Mouse (Mus musculus) left cerebral cortex, postnatal 4 days (tissue): ENCODE measurements around the gene 1700024P04Rik. TPM values are rescaled to one million over a fixed set of nuclear protein-coding genes. Genes with fewer than 3 reads are reported as not detected.

Experiments used
- DNase-seq: peaks from one replicate; pipeline ENCODE4 v3.0.0-alpha.2; 2022
- intact Hi-C: fragments of 180-260 bp; cut with DNase I; formaldehyde crosslinking; loops from one replicate; pipeline ENCODE4 v1.15.1; 2025
- total RNA-seq, 2 experiments: library from RNA; stranded (reverse); gene quantifications; 2 replicates each; pipeline ENCODE4 v1.2.3; 2021

The 1700024P04Rik gene
- total RNA-seq, 2 experiments from 2014 or later = not detected

- DNase-seq = no peak
- intact Hi-C loops = no loop called here
Measured at GRCm38 (mm10) chr13:98967942-98968341, 16.4 kb downstream of the 1700024P04Rik start.

- peak; percentile 13 for DNase-seq
Measured at GRCm38 (mm10) chr13:98966583-98966982, 17.8 kb downstream of the 1700024P04Rik start.

GRCm38 (mm10) chr13:98963612-98964011 is 20.8 kb downstream of the 1700024P04Rik start:
- intact Hi-C loops = no loop called here
- DNase-seq = no peak

More at GRCm38 (mm10) chr13:98966583-98966982, 17.8 kb downstream of the 1700024P04Rik start:
- intact Hi-C loops = no loop called here

GRCm38 (mm10) chr13:98958177-98958576 is 26.2 kb downstream of the 1700024P04Rik start:
- intact Hi-C loops = no loop called here
- DNase-seq = no peak

GRCm38 (mm10) chr13:98956209-98956608 is 28.2 kb downstream of the 1700024P04Rik start:
- no peak for DNase-seq
- intact Hi-C loops = no loop called here

- no peak for DNase-seq
- intact Hi-C loops = no loop called here
Measured at GRCm38 (mm10) chr13:98955676-98956075, 28.7 kb downstream of the 1700024P04Rik start.

- intact Hi-C loops = no loop called here
Measured at GRCm38 (mm10) chr13:98955226-98955625, 29.1 kb downstream of the 1700024P04Rik start.

GRCm38 (mm10) chr13:98953830-98954229 is 30.5 kb downstream of the 1700024P04Rik start:
- intact Hi-C loops = no loop called here
- DNase-seq = peak; percentile 78

More at GRCm38 (mm10) chr13:98955226-98955625, 29.1 kb downstream of the 1700024P04Rik start:
- DNase-seq = no peak

- DNase-seq = no peak
- intact Hi-C loops = no loop called here
Measured at GRCm38 (mm10) chr13:98951951-98952350, 32.4 kb downstream of the 1700024P04Rik start.

- no peak for DNase-seq
- intact Hi-C loops = no loop called here
Measured at GRCm38 (mm10) chr13:98948146-98948545, 36.2 kb downstream of the 1700024P04Rik start.

- intact Hi-C loops = no loop called here
Measured at GRCm38 (mm10) chr13:98946434-98946833, 37.9 kb downstream of the 1700024P04Rik start.

GRCm38 (mm10) chr13:98945908-98946307 is 38.5 kb downstream of the 1700024P04Rik start:
- DNase-seq = no peak
- intact Hi-C loops = no loop called here

More at GRCm38 (mm10) chr13:98946434-98946833, 37.9 kb downstream of the 1700024P04Rik start:
- DNase-seq = no peak

GRCm38 (mm10) chr13:98945381-98945780 is 39.0 kb downstream of the 1700024P04Rik start:
- intact Hi-C loops = no loop called here
- DNase-seq = no peak

GRCm38 (mm10) chr13:98944620-98945081 is 39.7 kb downstream of the 1700024P04Rik start:
- DNase-seq = no peak
- intact Hi-C loops = no loop called here

GRCm38 (mm10) chr13:98942360-98942759 is 42.0 kb downstream of the 1700024P04Rik start:
- no peak for DNase-seq

GRCm38 (mm10) chr13:98941829-98942343 is 42.5 kb downstream of the 1700024P04Rik start:
- intact Hi-C loops = no loop called here
- DNase-seq = no peak

More at GRCm38 (mm10) chr13:98942360-98942759, 42.0 kb downstream of the 1700024P04Rik start:
- intact Hi-C loops = no loop called here

- DNase-seq = no peak
- intact Hi-C loops = no loop called here
Measured at GRCm38 (mm10) chr13:98937108-98937507, 47.3 kb downstream of the 1700024P04Rik start.

Other genes starting within 250 kb of the 1700024P04Rik start
- 10 to 100 TPM; 43.2 to 47.7 TPM for gene Fcho2, start 169.1 kb downstream of the 1700024P04Rik start, total RNA-seq
- 100 to 1,000 TPM in 1 of 2 experiments, 10 to 100 TPM in 1; 98.9 to 122 TPM for gene Tnpo1, start 58.2 kb downstream of the 1700024P04Rik start, total RNA-seq
- 1 to 10 TPM; 4.3 to 4.7 TPM for gene Zfp366, start 200.3 kb upstream of the 1700024P04Rik start, total RNA-seq